Mouse (Mus musculus): ENCODE results near the gene Gjb1.

GRCm38 (mm10) chrX:101384439-101385137 lies 8.4 kb downstream of the Gjb1 start:
- TF ChIP-seq CTCF (IDR thresholded peaks at IDR 0.05; ENCODE audit: low read depth) (no peak), EP300 (optimal IDR thresholded peaks at IDR 0.05) (no peak)

Measured in stomach, postnatal 0 days (tissue).